8 mouse cellular contexts compared by ENCODE assay signal in the genomic region with DNA sequence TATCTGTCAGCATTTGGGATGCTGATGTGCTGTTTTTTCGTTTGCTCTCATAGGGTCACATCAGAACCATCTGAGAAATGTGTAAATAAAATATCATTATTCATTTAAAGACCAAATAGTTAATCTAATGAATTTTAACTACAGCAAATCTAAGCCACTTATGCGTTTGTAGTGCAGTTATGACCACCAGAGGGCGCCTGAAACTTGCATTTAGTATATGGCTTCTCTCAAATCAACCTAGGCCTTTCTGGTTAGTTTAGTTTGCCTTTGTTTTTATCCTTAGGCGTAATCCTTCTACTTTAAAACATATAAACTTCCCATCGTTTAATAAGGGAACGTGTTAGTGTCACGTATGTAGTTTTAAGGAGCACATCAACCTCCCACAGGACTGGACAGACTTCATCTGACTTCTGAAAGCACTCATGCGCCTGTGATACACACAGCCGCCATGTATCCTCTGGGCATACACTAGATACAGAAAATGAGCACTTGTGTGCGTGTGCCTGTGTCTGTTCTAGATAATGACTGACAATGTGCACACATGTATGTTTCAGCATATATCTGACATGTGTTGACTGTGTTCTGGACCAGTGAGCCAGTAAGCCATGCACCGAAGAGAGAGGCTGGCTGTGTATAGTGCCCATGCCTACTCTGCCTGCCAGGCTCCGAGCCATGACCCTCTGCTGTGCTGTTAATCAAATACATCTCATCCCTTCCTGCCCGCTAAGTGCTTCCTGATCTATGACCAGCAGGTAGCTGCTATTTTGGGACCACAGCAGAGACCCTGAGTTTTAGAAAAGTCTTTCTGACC.
DNase-seq lines count a peak whose midpoint lies in the region; ATAC-seq lines count a peak whose summit lies in the region.

No protein-coding gene starts in this region.

- H3K9ac ChIP-seq in embryonic facial prominence, embryonic 14.5 days (ENCODE audit: low read depth, low read length): no peak overlapping the region
- no peak overlapping the region for H3K9ac ChIP-seq in hindbrain, embryonic 14.5 days
- no peak overlapping the region for H3K9ac ChIP-seq in midbrain, embryonic 15.5 days

- intact Hi-C loops in left cerebral cortex, postnatal 10 days (cut with DNase I): loop anchor here (1.0 kb wide), 1 partner anchor 381 kb away; no protein-coding TSS in a partner anchor

- DNase-seq in spleen, adult 12 weeks (ENCODE audit: low spot score): peak; percentile 6
- no peak for DNase-seq in spleen, postnatal 4 days (ENCODE audit: low spot score in 2 of 2)
- peak; percentile 80 for DNase-seq in adrenal gland, postnatal 10 days
- DNase-seq in embryonic facial prominence, embryonic 14.5 days (ENCODE audit: low spot score): peak; percentile 92
- peak; percentile 94 for DNase-seq in hindbrain, embryonic 14.5 days (ENCODE audit: low spot score)
- DNase-seq in left cerebral cortex, postnatal 10 days (ENCODE audit: extremely low spot score in 1 of 2, low spot score in 2 of 2): peak; percentile 57 to 64

- H3K27ac ChIP-seq in embryonic facial prominence, embryonic 14.5 days (replicated peaks; ENCODE audit: low read depth, low read length): no peak overlapping the region
- no peak overlapping the region for H3K27ac ChIP-seq in hindbrain, embryonic 14.5 days
- H3K27ac ChIP-seq in midbrain, embryonic 15.5 days: no peak overlapping the region

- ATAC-seq in embryonic facial prominence, embryonic 14.5 days (ENCODE audit: low read depth): no peak
- peak; percentile 76 for ATAC-seq in hindbrain, embryonic 14.5 days (ENCODE audit: low FRiP score)
- ATAC-seq in midbrain, embryonic 15.5 days (replicated peaks): peak; percentile 69
- no peak for ATAC-seq in erythroblast, adult 5-6 weeks (replicated peaks; ENCODE audit: low FRiP score, poor library complexity, severe bottlenecking)

- no peak overlapping the region for H3K4me3 ChIP-seq in embryonic facial prominence, embryonic 14.5 days (ENCODE audit: low read depth, low read length)
- H3K4me3 ChIP-seq in hindbrain, embryonic 14.5 days (replicated peaks; ENCODE audit: low read length): no peak overlapping the region
- H3K4me3 ChIP-seq in midbrain, embryonic 15.5 days: no peak overlapping the region

- 0 out of 2 replicates have a peak, but pooled peaks cover 5% of the 10 kb centered on the region for H3K4me1 ChIP-seq in embryonic facial prominence, embryonic 14.5 days (ENCODE audit: control insufficient read depth, insufficient read depth, low read length)
- H3K4me1 ChIP-seq in hindbrain, embryonic 14.5 days (replicated peaks; ENCODE audit: control insufficient read depth, insufficient read depth, low read length): no peaks in the 10 kb centered on the region
- no peaks in the 10 kb centered on the region for H3K4me1 ChIP-seq in midbrain, embryonic 15.5 days

- 44% methylated on average over 13 of the region's 13 CpGs for WGBS in embryonic facial prominence, embryonic 14.5 days
- WGBS in hindbrain, embryonic 14.5 days: 53% methylated on average over 13 of the region's 13 CpGs
- 49% methylated on average over 13 of the region's 13 CpGs for WGBS in midbrain, embryonic 15.5 days

- H3K4me2 ChIP-seq in embryonic facial prominence, embryonic 14.5 days (ENCODE audit: low read depth, low read length): no peak overlapping the region
- H3K4me2 ChIP-seq in hindbrain, embryonic 14.5 days (replicated peaks): no peak overlapping the region
- no peak overlapping the region for H3K4me2 ChIP-seq in midbrain, embryonic 15.5 days

- no peaks in the 10 kb centered on the region for H3K9me3 ChIP-seq in embryonic facial prominence, embryonic 14.5 days (ENCODE audit: control insufficient read depth, low read length)
- no peaks in the 10 kb centered on the region for H3K9me3 ChIP-seq in hindbrain, embryonic 14.5 days (ENCODE audit: control insufficient read depth, low read length)
- no peaks in the 10 kb centered on the region for H3K9me3 ChIP-seq in midbrain, embryonic 15.5 days

- H3K36me3 ChIP-seq in embryonic facial prominence, embryonic 14.5 days (ENCODE audit: control insufficient read depth, insufficient read depth, low read length): no peaks in the 10 kb centered on the region
- H3K36me3 ChIP-seq in hindbrain, embryonic 14.5 days (replicated peaks; ENCODE audit: control insufficient read depth, insufficient read depth): no peaks in the 10 kb centered on the region
- H3K36me3 ChIP-seq in midbrain, embryonic 15.5 days (replicated peaks): no peaks in the 10 kb centered on the region

- peaks cover 8% of the 10 kb centered on the region for H3K27me3 ChIP-seq in embryonic facial prominence, embryonic 14.5 days (replicated peaks; ENCODE audit: control insufficient read depth, insufficient read depth, low read length)
- H3K27me3 ChIP-seq in hindbrain, embryonic 14.5 days (ENCODE audit: control insufficient read depth, insufficient read depth, low read length): no peaks in the 10 kb centered on the region
- H3K27me3 ChIP-seq in midbrain, embryonic 15.5 days (replicated peaks): 0 out of 2 replicates have a peak, but pooled peaks cover 3% of the 10 kb centered on the region

Comparison
In these comparisons a context has a peak if more than half of its experiments do, and no peak if none do; other contexts are left out.
1. DNase-seq: peak in spleen, adult 12 weeks (single experiment), adrenal gland, postnatal 10 days (single experiment), embryonic facial prominence, embryonic 14.5 days (single experiment), hindbrain, embryonic 14.5 days (single experiment) and left cerebral cortex, postnatal 10 days (2 of 2); none in spleen, postnatal 4 days (0 of 2).
2. ATAC-seq: peak in hindbrain, embryonic 14.5 days (single experiment) and midbrain, embryonic 15.5 days (single experiment); none in embryonic facial prominence, embryonic 14.5 days (single experiment) and erythroblast, adult 5-6 weeks (single experiment).